Mouse (Mus musculus) stomach, postnatal 0 days (tissue): Measurements from ENCODE around the gene Zmym5.

ENCODE experiments used
- CTCF ChIP-seq: IDR thresholded peaks from 2 replicates; pipeline ENCODE4 v1.5.1; 2016; ENCODE audit warnings: antibody characterized with exemption, low read depth, mild to moderate bottlenecking, moderate library complexity
- EP300 ChIP-seq: optimal IDR thresholded peaks from 2 replicates; pipeline ENCODE3; 2016; ENCODE audit warnings: antibody characterized with exemption

- TF ChIP-seq EP300 = no peak
- TF ChIP-seq CTCF = no peak
These were observed 32.5 kb upstream of the Zmym5 start for GRCm38 (mm10) chr14:56844033-56844432.
